Mouse (Mus musculus): ENCODE measurements around the gene Mxi1. TPM values are rescaled to one million over a fixed set of nuclear protein-coding genes. Genes with fewer than 3 reads are reported as not detected.

The Mxi1 gene
- polyA plus RNA-seq, 1 experiment = 10.5 TPM

GRCm38 (mm10) chr19:53362967-53363366 is 52.6 kb downstream of the Mxi1 start:
- Histone ChIP-seq H3K27me3 (ENCODE audit: control insufficient read depth, insufficient read depth, insufficient read length) (no peaks in the 10 kb centered on the region), H3K79me3 (ENCODE audit: low read depth) (no peaks in the 10 kb centered on the region), H3K36me3 (ENCODE audit: control insufficient read depth, insufficient read depth) (no peaks in the 10 kb centered on the region), H3K4me3 (ENCODE audit: insufficient read depth, poor library complexity, severe bottlenecking) (no peak overlapping the region), H3K79me2 (ENCODE audit: control insufficient read depth, insufficient read depth) (no peaks in the 10 kb centered on the region), H3ac (ENCODE audit: control insufficient read depth, insufficient read length, low read depth) (no peak overlapping the region)
- TF ChIP-seq CTCF (IDR thresholded peaks at IDR 0.05; ENCODE audit: control insufficient read depth, insufficient read depth, insufficient read length) = no peak
- TF ChIP-seq CEBPB (IDR thresholded peaks at IDR 0.05; ENCODE audit: low read depth) = no peak
- TF ChIP-seq MAX (IDR thresholded peaks at IDR 0.05) = no peak
- no peak for TF ChIP-seq FOSL1 (IDR thresholded peaks at IDR 0.05; ENCODE audit: insufficient read depth, low read length, poor library complexity, severe bottlenecking)
- no peak for TF ChIP-seq MYOD1 (IDR thresholded peaks at IDR 0.05; ENCODE audit: control insufficient read depth, insufficient read length, low read depth)
- no peak for TF ChIP-seq MYOG (IDR thresholded peaks at IDR 0.05; ENCODE audit: control insufficient read depth, extremely low read depth, insufficient read length)
- no peak for TF ChIP-seq USF1 (IDR thresholded peaks at IDR 0.05; ENCODE audit: low read depth)

DNA sequence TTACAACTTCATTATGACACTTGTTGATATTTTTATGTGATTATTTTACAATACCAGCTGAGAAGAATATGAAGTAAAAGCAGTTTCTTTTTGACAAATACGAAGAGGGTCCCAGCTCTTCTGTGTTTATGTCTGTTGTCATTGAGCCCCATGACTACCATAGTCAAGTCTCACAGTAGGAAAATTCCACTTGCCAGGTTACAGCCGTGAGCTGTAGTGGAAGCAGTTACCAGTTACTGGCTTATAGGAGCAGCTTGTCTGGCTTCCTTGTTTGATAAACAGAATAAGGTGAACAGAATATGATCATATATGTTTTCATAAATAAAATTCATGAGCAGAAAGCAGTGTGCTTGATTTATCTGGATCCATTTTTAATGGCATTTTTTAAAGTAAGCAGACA is 54.2 kb downstream of the Mxi1 start:
- Histone ChIP-seq H3K27me3 (ENCODE audit: control insufficient read depth, insufficient read depth, insufficient read length) (no peaks in the 10 kb centered on the region), H3ac (ENCODE audit: control insufficient read depth, insufficient read length, low read depth) (no peak overlapping the region), H3K4me3 (ENCODE audit: insufficient read depth, poor library complexity, severe bottlenecking) (no peak overlapping the region), H3K79me2 (ENCODE audit: control insufficient read depth, insufficient read depth) (no peaks in the 10 kb centered on the region), H3K79me3 (ENCODE audit: low read depth) (no peaks in the 10 kb centered on the region), H3K36me3 (ENCODE audit: control insufficient read depth, insufficient read depth) (no peaks in the 10 kb centered on the region)
- no peak for TF ChIP-seq CTCF (IDR thresholded peaks at IDR 0.05; ENCODE audit: control insufficient read depth, insufficient read depth, insufficient read length)
- no peak for TF ChIP-seq MAX (IDR thresholded peaks at IDR 0.05)
- TF ChIP-seq FOSL1 (IDR thresholded peaks at IDR 0.05; ENCODE audit: insufficient read depth, low read length, poor library complexity, severe bottlenecking) = no peak
- TF ChIP-seq MYOG (IDR thresholded peaks at IDR 0.05; ENCODE audit: control insufficient read depth, extremely low read depth, insufficient read length) = no peak
- no peak for TF ChIP-seq MYOD1 (IDR thresholded peaks at IDR 0.05; ENCODE audit: control insufficient read depth, insufficient read length, low read depth)
- no peak for TF ChIP-seq USF1 (IDR thresholded peaks at IDR 0.05; ENCODE audit: low read depth)
- TF ChIP-seq CEBPB (IDR thresholded peaks at IDR 0.05; ENCODE audit: low read depth) = no peak

- no peaks in the 10 kb centered on the region for H3K79me2 ChIP-seq (ENCODE audit: control insufficient read depth, insufficient read depth)
- no peak overlapping the region for H3K4me3 ChIP-seq (ENCODE audit: insufficient read depth, poor library complexity, severe bottlenecking)
- H3K79me3 ChIP-seq (ENCODE audit: low read depth) = no peaks in the 10 kb centered on the region
- TF ChIP-seq MYOD1 (IDR thresholded peaks at IDR 0.05; ENCODE audit: control insufficient read depth, insufficient read length, low read depth) = no peak
- TF ChIP-seq CTCF (IDR thresholded peaks at IDR 0.05; ENCODE audit: control insufficient read depth, insufficient read depth, insufficient read length) = no peak
- no peak for TF ChIP-seq MAX (IDR thresholded peaks at IDR 0.05)
- peak; percentile 90 for TF ChIP-seq CEBPB (IDR thresholded peaks at IDR 0.05; ENCODE audit: low read depth)
- H3ac ChIP-seq (ENCODE audit: control insufficient read depth, insufficient read length, low read depth) = no peak overlapping the region
- H3K27me3 ChIP-seq (ENCODE audit: control insufficient read depth, insufficient read depth, insufficient read length) = no peaks in the 10 kb centered on the region
- no peaks in the 10 kb centered on the region for H3K36me3 ChIP-seq (ENCODE audit: control insufficient read depth, insufficient read depth)
Measured at GRCm38 (mm10) chr19:53364963-53365362, 54.6 kb downstream of the Mxi1 start.

DNA sequence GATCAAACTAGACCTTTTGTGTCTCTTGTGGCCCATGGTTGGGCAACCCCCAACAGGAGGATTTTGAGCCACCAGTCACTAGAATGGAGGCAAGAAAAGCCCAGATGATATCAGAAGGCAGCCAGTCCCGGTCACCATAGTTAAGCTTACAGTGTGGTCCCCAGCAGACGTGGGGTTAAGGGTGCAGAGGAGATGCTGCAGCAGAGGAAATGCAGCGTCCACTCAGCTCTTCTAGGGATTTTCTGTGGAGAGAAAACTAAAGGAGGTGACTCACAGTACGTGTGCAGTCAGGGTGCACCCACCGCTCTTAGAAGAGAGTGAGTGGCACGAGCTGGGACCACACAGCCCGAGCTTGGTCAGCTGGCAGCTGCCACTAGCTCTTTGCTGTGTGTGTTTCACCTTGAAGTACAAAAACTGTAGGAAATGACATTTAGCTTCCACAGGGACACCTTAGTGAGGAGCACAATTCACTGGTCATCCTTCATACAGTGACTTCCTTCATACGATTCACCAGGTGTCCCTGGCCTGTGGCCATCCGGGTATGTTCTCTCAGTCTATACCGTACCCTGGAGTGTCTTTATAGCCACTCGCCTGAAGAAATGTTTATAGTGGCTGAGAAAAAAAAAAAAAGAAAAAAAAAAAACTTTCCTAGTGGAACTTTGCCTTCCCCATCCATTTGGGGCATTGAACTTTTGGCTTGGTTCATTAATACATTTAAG is 55.9 kb downstream of the Mxi1 start:
- H3K36me3 ChIP-seq (ENCODE audit: control insufficient read depth, insufficient read depth) = no peaks in the 10 kb centered on the region
- no peak overlapping the region for H3ac ChIP-seq (ENCODE audit: control insufficient read depth, insufficient read length, low read depth)
- H3K79me2 ChIP-seq (ENCODE audit: control insufficient read depth, insufficient read depth) = no peaks in the 10 kb centered on the region
- no peaks in the 10 kb centered on the region for H3K79me3 ChIP-seq (ENCODE audit: low read depth)
- H3K27me3 ChIP-seq (ENCODE audit: control insufficient read depth, insufficient read depth, insufficient read length) = no peaks in the 10 kb centered on the region
- no peak overlapping the region for H3K4me3 ChIP-seq (ENCODE audit: insufficient read depth, poor library complexity, severe bottlenecking)
- TF ChIP-seq FOSL1 (IDR thresholded peaks at IDR 0.05; ENCODE audit: insufficient read depth, low read length, poor library complexity, severe bottlenecking) = no peak
- no peak for TF ChIP-seq MAX (IDR thresholded peaks at IDR 0.05)
- TF ChIP-seq MYOG (IDR thresholded peaks at IDR 0.05; ENCODE audit: control insufficient read depth, extremely low read depth, insufficient read length) = no peak
- TF ChIP-seq MYOD1 (IDR thresholded peaks at IDR 0.05; ENCODE audit: control insufficient read depth, insufficient read length, low read depth) = no peak
- TF ChIP-seq USF1 (IDR thresholded peaks at IDR 0.05; ENCODE audit: low read depth) = no peak
- no peak for TF ChIP-seq CEBPB (IDR thresholded peaks at IDR 0.05; ENCODE audit: low read depth)
- no peak for TF ChIP-seq CTCF (IDR thresholded peaks at IDR 0.05; ENCODE audit: control insufficient read depth, insufficient read depth, insufficient read length)

DNA sequence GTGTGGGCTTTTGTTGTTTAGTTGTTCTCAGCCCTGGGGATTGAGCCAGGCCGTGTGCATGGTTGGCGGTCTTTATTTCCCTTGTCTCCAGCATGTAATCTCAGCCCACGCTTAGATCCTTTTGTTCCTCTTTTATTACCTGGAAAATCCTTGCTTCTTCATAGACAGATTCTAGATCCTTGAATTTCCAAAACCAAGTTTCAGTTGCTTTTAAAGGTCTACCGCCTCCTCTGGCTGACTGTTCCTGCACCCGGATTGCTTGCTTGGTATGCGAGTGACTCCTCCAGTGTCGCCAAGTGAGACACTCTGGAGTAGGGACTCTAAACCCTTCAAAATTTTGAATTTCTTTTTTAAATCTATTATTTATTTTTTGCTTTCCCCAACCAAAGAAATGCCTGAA is 56.6 kb downstream of the Mxi1 start:
- TF ChIP-seq MYOG (IDR thresholded peaks at IDR 0.05; ENCODE audit: control insufficient read depth, extremely low read depth, insufficient read length) = no peak
- TF ChIP-seq CTCF (IDR thresholded peaks at IDR 0.05; ENCODE audit: control insufficient read depth, insufficient read depth, insufficient read length) = no peak
- no peak for TF ChIP-seq FOSL1 (IDR thresholded peaks at IDR 0.05; ENCODE audit: insufficient read depth, low read length, poor library complexity, severe bottlenecking)
- no peak for TF ChIP-seq CEBPB (IDR thresholded peaks at IDR 0.05; ENCODE audit: low read depth)
- TF ChIP-seq USF1 (IDR thresholded peaks at IDR 0.05; ENCODE audit: low read depth) = no peak
- no peak for TF ChIP-seq MAX (IDR thresholded peaks at IDR 0.05)
- no peak for TF ChIP-seq MYOD1 (IDR thresholded peaks at IDR 0.05; ENCODE audit: control insufficient read depth, insufficient read length, low read depth)
- no peaks in the 10 kb centered on the region for H3K36me3 ChIP-seq (ENCODE audit: control insufficient read depth, insufficient read depth)
- no peak overlapping the region for H3K4me3 ChIP-seq (ENCODE audit: insufficient read depth, poor library complexity, severe bottlenecking)
- H3ac ChIP-seq (ENCODE audit: control insufficient read depth, insufficient read length, low read depth) = no peak overlapping the region
- no peaks in the 10 kb centered on the region for H3K79me2 ChIP-seq (ENCODE audit: control insufficient read depth, insufficient read depth)
- H3K27me3 ChIP-seq (ENCODE audit: control insufficient read depth, insufficient read depth, insufficient read length) = no peaks in the 10 kb centered on the region
- no peaks in the 10 kb centered on the region for H3K79me3 ChIP-seq (ENCODE audit: low read depth)
